Mouse (Mus musculus) CH12.LX (cell line): ENCODE measurements around the gene Ankrd13c. TPM values are rescaled to one million over a fixed set of nuclear protein-coding genes. Genes with fewer than 3 reads are reported as not detected.

Experiments used
- DNase-seq: peaks from one replicate; pipeline ENCODE4 v3.0.0-alpha.2; 2013; ENCODE audit errors: extremely low read depth
- H3K27ac ChIP-seq: 2 replicates; pipeline ENCODE4 v1.5.1; 2012; ENCODE audit warnings: low read depth, mild to moderate bottlenecking, control low read depth, moderate library complexity; ENCODE audit not compliant: insufficient read depth
- H3K27me3 ChIP-seq: replicated peaks from 2 replicates; pipeline ENCODE3; 2012; ENCODE audit warnings: inconsistent platforms
- H3K36me3 ChIP-seq, 2 experiments: replicated peaks in 1 of 2; 2 replicates each; pipeline versions ENCODE3 to v1.6.1; 2012; ENCODE audit warnings: inconsistent platforms in 1 of 2, low read length in 1 of 2, mild to moderate bottlenecking in 1 of 2, mixed read lengths in 1 of 2, moderate library complexity in 1 of 2; ENCODE audit not compliant: control insufficient read depth in 1 of 2, insufficient read depth in 1 of 2
- H3K4me1 ChIP-seq, 2 experiments: 2 replicates each; pipeline ENCODE4 v1.6.1; 2012; ENCODE audit warnings: inconsistent platforms in 1 of 2, moderate library complexity in 1 of 2; ENCODE audit not compliant: insufficient read depth in 2 of 2, control insufficient read depth in 1 of 2
- H3K4me2 ChIP-seq: 2 replicates; pipeline ENCODE4 v1.6.1; 2012; ENCODE audit warnings: low read depth, mild to moderate bottlenecking, control low read depth; ENCODE audit not compliant: poor library complexity, insufficient read depth, severe bottlenecking
- H3K4me3 ChIP-seq, 3 experiments: fragments of 150-350 bp in 1 of 3; sonication (generic) in 1 of 3; replicated peaks in 1 of 3; 2 replicates each; pipeline versions ENCODE3 to v1.5.1; 2011 to 2012; ENCODE audit warnings: low read depth in 2 of 3, low read length in 2 of 3, mild to moderate bottlenecking in 2 of 3, moderate library complexity in 2 of 3, control low read depth in 1 of 3, improper control_type of control experiment in 1 of 3, inconsistent platforms in 1 of 3, mixed read lengths in 1 of 3; ENCODE audit not compliant: poor library complexity in 1 of 3
- H3K79me2 ChIP-seq: replicated peaks from 2 replicates; pipeline ENCODE4 v1.6.1; 2012; ENCODE audit warnings: mild to moderate bottlenecking, moderate library complexity; ENCODE audit not compliant: control insufficient read depth, poor library complexity, insufficient read depth, severe bottlenecking; ENCODE audit errors: extremely low read depth
- H3K9ac ChIP-seq: 2 replicates; pipeline ENCODE4 v1.6.1; 2012; ENCODE audit warnings: low read depth, mild to moderate bottlenecking, control low read depth, moderate library complexity; ENCODE audit not compliant: insufficient read depth
- H3K9me3 ChIP-seq: replicated peaks from 2 replicates; pipeline ENCODE3; 2012; ENCODE audit warnings: low read length, inconsistent platforms, mixed read lengths
- BHLHE40 ChIP-seq: IDR thresholded peaks from 2 replicates; pipeline ENCODE4 v1.6.1; 2011; ENCODE audit warnings: mild to moderate bottlenecking, low read depth, low read length, improper control_type of control experiment
- CHD2 ChIP-seq: IDR thresholded peaks from 2 replicates; pipeline ENCODE4 v1.6.1; 2011; ENCODE audit warnings: low read length, improper control_type of control experiment
- CTCF ChIP-seq, 2 experiments: IDR thresholded peaks in 1 of 2; conservative IDR thresholded peaks in 1 of 2; 2 replicates each; pipeline ENCODE4 v1.5.1; 2011 to 2012; ENCODE audit warnings: low read depth in 2 of 2, low read length in 2 of 2, improper control_type of control experiment in 1 of 2, inconsistent platforms in 1 of 2, mild to moderate bottlenecking in 1 of 2, moderate library complexity in 1 of 2
- E2F4 ChIP-seq: IDR thresholded peaks from 2 replicates; pipeline ENCODE4 v1.6.1; 2011; ENCODE audit warnings: low read depth, low read length, improper control_type of control experiment; ENCODE audit not compliant: insufficient replicate concordance
- ELF1 ChIP-seq: IDR thresholded peaks from 2 replicates; pipeline ENCODE4 v1.6.1; 2014; ENCODE audit warnings: low read depth, mild to moderate bottlenecking, inconsistent platforms, low read length, improper control_type of control experiment
- JUND ChIP-seq: conservative IDR thresholded peaks from 2 replicates; pipeline ENCODE4 v1.6.1; 2011; ENCODE audit warnings: low read depth, low read length, improper control_type of control experiment
- MAX ChIP-seq: IDR thresholded peaks from 2 replicates; pipeline ENCODE4 v1.6.1; 2011; ENCODE audit warnings: low read length, improper control_type of control experiment
- MEF2A ChIP-seq: IDR thresholded peaks from 2 replicates; pipeline ENCODE4 v1.6.1; 2014; ENCODE audit warnings: low read depth, mild to moderate bottlenecking, inconsistent platforms, low read length, improper control_type of control experiment, borderline replicate concordance
- MXI1 ChIP-seq: IDR thresholded peaks from 2 replicates; pipeline ENCODE4 v1.6.1; 2011; ENCODE audit warnings: mild to moderate bottlenecking, low read depth, low read length, improper control_type of control experiment
- MYC ChIP-seq: IDR thresholded peaks from 2 replicates; pipeline ENCODE4 v1.6.1; 2011; ENCODE audit warnings: low read depth, mild to moderate bottlenecking, improper control_type of control experiment, low read length
- NELFE ChIP-seq: IDR thresholded peaks from 2 replicates; pipeline ENCODE4 v1.6.1; 2011; ENCODE audit warnings: low read depth, low read length, improper control_type of control experiment
- PAX5 ChIP-seq: IDR thresholded peaks from 2 replicates; pipeline ENCODE4 v1.6.1; 2012; ENCODE audit warnings: low read length, inconsistent platforms, mixed read lengths
- RAD21 ChIP-seq: IDR thresholded peaks from 2 replicates; pipeline ENCODE4 v1.6.1; 2011; ENCODE audit warnings: low read depth, mild to moderate bottlenecking, low read length, improper control_type of control experiment, moderate library complexity
- RCOR1 ChIP-seq: conservative IDR thresholded peaks from 2 replicates; pipeline ENCODE4 v1.6.1; 2012; ENCODE audit warnings: low read depth, mild to moderate bottlenecking, inconsistent platforms, low read length, improper control_type of control experiment
- SMC3 ChIP-seq: IDR thresholded peaks from 2 replicates; pipeline ENCODE4 v1.6.1; 2011; ENCODE audit warnings: low read depth, low read length, improper control_type of control experiment
- TBP ChIP-seq: conservative IDR thresholded peaks from 2 replicates; pipeline ENCODE4 v1.6.1; 2011; ENCODE audit warnings: low read depth, low read length, improper control_type of control experiment
- USF1 ChIP-seq: IDR thresholded peaks from 2 replicates; pipeline ENCODE4 v1.6.1; 2014; ENCODE audit warnings: low read depth, mild to moderate bottlenecking, inconsistent platforms, low read length, improper control_type of control experiment
- USF2 ChIP-seq: conservative IDR thresholded peaks from 2 replicates; pipeline ENCODE4 v1.6.1; 2011; ENCODE audit warnings: low read depth, low read length, improper control_type of control experiment
- ZC3H11A ChIP-seq: IDR thresholded peaks from 2 replicates; pipeline ENCODE4 v1.6.1; 2012; ENCODE audit warnings: low read depth, mild to moderate bottlenecking, inconsistent platforms, low read length, improper control_type of control experiment
- ZMIZ1 ChIP-seq: IDR thresholded peaks from 2 replicates; pipeline ENCODE4 v1.6.1; 2012; ENCODE audit warnings: low read depth, mild to moderate bottlenecking, inconsistent platforms, low read length, improper control_type of control experiment
- dilution Hi-C: fragments of 300-500 bp; cut with MboI; formaldehyde crosslinking; loops from 2 replicates; pipeline ENCODE4 v1.14.3; 2020; ENCODE audit warnings: low sequenced_read_pairs; ENCODE audit not compliant: extremely low pct_unique_long_range_greater_than_20kb, extremely low pct_ligation_motif_present
- in situ Hi-C: fragments of 300-500 bp; cut with MboI; formaldehyde crosslinking; loops from 3 replicates; pipeline ENCODE4 v1.14.3; 2019; ENCODE audit warnings: low sequenced_read_pairs, low pct_ligation_motif_present, low pct_unique_long_range_greater_than_20kb, mixed read lengths
- polyA plus RNA-seq: library from polyadenylated mRNA; unstranded; fragments of >175 nt; gene quantifications from 2 replicates; pipeline ENCODE4 v1.2.1, GENCODE M21; 2012; ENCODE audit warnings: low read depth; ENCODE audit not compliant: insufficient read length
- total RNA-seq, 2 experiments: library from RNA; depleted of rRNA; stranded (reverse); fragments of 300-350 nt in 1 of 2; fragments of >200 nt in 1 of 2; gene quantifications; 2 replicates each; pipeline ENCODE4 v1.2.3; 2012 to 2014

Gene Ankrd13c
- total and polyA plus RNA-seq, 3 experiments, result 18.9 to 65.3 (median 54.4) TPM

DNA sequence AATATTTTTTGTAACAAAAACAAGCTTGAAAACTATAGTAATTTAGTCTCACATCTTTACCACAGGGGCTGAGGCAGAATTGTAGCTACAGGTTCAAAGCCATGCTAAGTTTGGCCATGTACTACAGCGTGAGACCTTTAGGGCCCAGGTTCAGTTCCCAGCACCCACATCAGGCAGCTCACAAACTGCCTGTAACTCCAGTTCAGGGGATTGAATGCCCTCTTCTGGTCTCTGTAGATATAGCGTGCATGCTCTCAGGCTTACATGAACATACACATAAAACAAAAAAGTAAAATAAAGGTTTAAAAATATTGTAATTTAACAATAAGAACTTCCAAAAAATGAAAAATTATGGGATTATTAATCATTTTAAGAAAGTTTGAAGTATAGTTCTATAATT, 26.2 kb downstream of the Ankrd13c start:
- Histone ChIP-seq H3K9me3 (peaks cover 7% of the 10 kb centered on the region), H3K27me3 (no peaks in the 10 kb centered on the region), H3K79me2 (peaks cover 16% of the 10 kb centered on the region), H3K36me3 (peaks cover 12 to 54% of the 10 kb centered on the region in 2 experiments), H3K4me2 (no peak overlapping the region), H3K27ac (no peak overlapping the region), H3K4me1 (no peaks in the 10 kb centered on the region), H3K4me3 (no peak overlapping the region), H3K9ac (no peak overlapping the region)
- dilution Hi-C loops (no loop called here), in situ Hi-C loops (no loop called here)
- no peak for DNase-seq
- TF ChIP-seq USF2, result no peak
- TF ChIP-seq RAD21, result peak; percentile 7; the same call in 1 of the 2 replicates
- peak in 1 of 2 experiments; percentile 16; a peak in 1 of 4 replicates for TF ChIP-seq CTCF (conservative IDR thresholded peaks at IDR 0.05 in 1 of 2, IDR thresholded peaks at IDR 0.05 in 1 of 2; ENCODE audit: low read depth in 2 of 2, low read length in 2 of 2)

DNA sequence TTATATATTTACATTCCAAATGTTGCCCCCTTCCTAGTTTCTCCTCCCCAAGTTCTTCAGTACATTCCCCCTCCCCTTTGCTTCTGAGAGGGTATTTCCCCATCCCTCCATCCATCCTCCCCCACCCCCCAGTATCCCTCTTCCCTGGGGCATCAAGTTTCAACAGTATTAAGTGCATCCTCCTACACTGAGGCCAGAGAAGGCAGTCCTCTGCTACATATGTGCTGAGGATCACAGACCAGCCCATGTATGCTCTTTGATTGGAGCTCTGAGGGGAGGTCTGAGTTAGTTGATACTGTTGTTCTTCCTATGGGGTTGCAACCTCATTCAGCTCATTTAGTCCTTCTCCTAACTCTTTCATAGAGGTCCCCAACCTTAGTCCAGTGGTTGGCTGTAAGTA, 32.6 kb downstream of the Ankrd13c start:
- dilution Hi-C loops (no loop called here), in situ Hi-C loops (no loop called here)
- H3K36me3 ChIP-seq, result peaks cover 13 to 58% of the 10 kb centered on the region in 2 experiments
- no peaks in the 10 kb centered on the region for H3K4me1 ChIP-seq
- no peak for TF ChIP-seq PAX5
- no peak for TF ChIP-seq CHD2
- TF ChIP-seq ZC3H11A, result no peak
- no peak for TF ChIP-seq BHLHE40
- no peak for TF ChIP-seq NELFE
- H3K27ac ChIP-seq, result no peak overlapping the region
- H3K27me3 ChIP-seq, result no peaks in the 10 kb centered on the region
- no peak overlapping the region for H3K4me2 ChIP-seq
- H3K79me2 ChIP-seq, result no peaks in the 10 kb centered on the region; the same call in 1 of the 2 replicates
- H3K9me3 ChIP-seq, result no peaks in the 10 kb centered on the region
- DNase-seq, result no peak
- no peak overlapping the region for H3K4me3 ChIP-seq
- H3K9ac ChIP-seq, result no peak overlapping the region

DNA sequence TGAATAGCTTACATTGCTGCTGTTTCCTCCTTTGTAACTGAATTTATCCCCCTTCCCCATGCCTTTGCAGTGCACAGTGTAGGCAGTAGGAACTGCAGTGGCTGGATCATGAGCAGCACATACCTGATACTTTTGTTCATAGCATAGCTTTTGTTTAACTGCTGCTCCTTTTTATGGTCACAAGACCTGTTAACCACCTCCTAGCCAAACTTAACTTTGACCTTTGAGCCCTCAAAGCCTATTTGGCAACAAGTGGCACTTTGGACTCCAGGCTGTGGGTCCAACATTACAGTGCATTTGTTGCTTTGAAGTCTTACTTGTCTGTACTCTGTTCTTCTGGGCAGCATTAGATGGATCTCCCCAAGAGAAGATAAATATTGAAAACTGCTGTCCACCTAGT, 46.3 kb downstream of the Ankrd13c start:
- no peaks in the 10 kb centered on the region for H3K9me3 ChIP-seq
- H3K9ac ChIP-seq, result no peak overlapping the region
- in situ Hi-C loops, result no loop called here
- no peaks in the 10 kb centered on the region for H3K27me3 ChIP-seq
- H3K36me3 ChIP-seq, result peaks cover 36 to 80% of the 10 kb centered on the region in 2 experiments
- no peaks in the 10 kb centered on the region; a peak in 1 of 4 replicates for H3K4me1 ChIP-seq
- DNase-seq, result no peak
- 0 out of 2 replicates have a peak, but pooled peaks cover 1% of the 10 kb centered on the region for H3K79me2 ChIP-seq
- dilution Hi-C loops, result no loop called here
- no peak overlapping the region for H3K4me2 ChIP-seq
- no peak overlapping the region for H3K4me3 ChIP-seq
- TF ChIP-seq SMC3 (no peak), NELFE (no peak), ZC3H11A (no peak), CHD2 (no peak), E2F4 (no peak), RAD21 (no peak), ELF1 (no peak), MXI1 (no peak), MEF2A (no peak), ZMIZ1 (no peak), PAX5 (no peak), TBP (no peak), RCOR1 (no peak), JUND (no peak), CTCF (conservative IDR thresholded peaks at IDR 0.05 in 1 of 2, IDR thresholded peaks at IDR 0.05 in 1 of 2; ENCODE audit: low read depth in 2 of 2, low read length in 2 of 2) (no peak), MAX (no peak), MYC (no peak), BHLHE40 (no peak), USF1 (no peak)
- no peak overlapping the region for H3K27ac ChIP-seq
